Mouse (Mus musculus) intestine, postnatal 0 days (tissue): Measurements from ENCODE around the gene Fads3. TPM values are rescaled to one million over a fixed set of nuclear protein-coding genes. Genes with fewer than 3 reads are reported as not detected.

Source experiments
- ATAC-seq: fragments of 200-750 bp; cut with Nextera tagmentation; 2 replicates; pipeline ENCODE4 v1.8.0; 2017; ENCODE audit warnings: mild to moderate bottlenecking, moderate TSS enrichment, moderate library complexity
- H3K27ac ChIP-seq: fragments of 300-500 bp; sonication (generic); 2 replicates; pipeline ENCODE4 v1.5.1; 2014; ENCODE audit warnings: mild to moderate bottlenecking, low read depth, low read length, moderate library complexity
- H3K27me3 ChIP-seq: fragments of 300-500 bp; sonication (generic); replicated peaks from 2 replicates; pipeline ENCODE4 v1.6.1; 2014; ENCODE audit warnings: low read length, mixed read lengths; ENCODE audit not compliant: control insufficient read depth, insufficient read depth
- H3K36me3 ChIP-seq: fragments of 300-500 bp; sonication (generic); 2 replicates; pipeline ENCODE4 v1.6.1; 2014; ENCODE audit warnings: mild to moderate bottlenecking, moderate library complexity; ENCODE audit not compliant: control insufficient read depth, insufficient read depth
- H3K4me1 ChIP-seq: fragments of 300-500 bp; sonication (generic); replicated peaks from 2 replicates; pipeline ENCODE4 v1.6.1; 2014; ENCODE audit warnings: antibody characterized with exemption, low read length, mixed read lengths; ENCODE audit not compliant: control insufficient read depth, insufficient read depth
- H3K4me2 ChIP-seq: fragments of 300-500 bp; sonication (generic); replicated peaks from 2 replicates; pipeline ENCODE4 v1.6.1; 2014; ENCODE audit warnings: low read depth, mild to moderate bottlenecking, moderate library complexity
- H3K4me3 ChIP-seq: fragments of 300-500 bp; sonication (generic); 2 replicates; pipeline ENCODE4 v1.5.1; 2014; ENCODE audit warnings: low read depth, low read length
- H3K9ac ChIP-seq: fragments of 300-500 bp; sonication (generic); 2 replicates; pipeline ENCODE4 v1.6.1; 2014; ENCODE audit warnings: mild to moderate bottlenecking, low read depth, low read length
- H3K9me3 ChIP-seq: fragments of 300-500 bp; sonication (generic); 2 replicates; pipeline ENCODE4 v1.6.1; 2016; ENCODE audit warnings: mixed run types; ENCODE audit not compliant: control insufficient read depth
- CTCF ChIP-seq: sonication (generic); IDR thresholded peaks from 2 replicates; pipeline ENCODE4 v1.5.1; 2016; ENCODE audit warnings: low read depth, mild to moderate bottlenecking, control low read depth, antibody characterized with exemption, moderate library complexity
- WGBS: fragments of 180-500 bp; shearing (Covaris S2); extraction: QIAGEN DNeasy Blood & Tissue Kit; methylation state at CpG from one replicate; pipeline ENCODE4 v1.1.7; 2014; 5-methylcytosine and 5-hydroxymethylcytosine counted together
- polyA plus RNA-seq: library from polyadenylated mRNA; unstranded; fragments of >200 nt; fragmentation: Nextera tagmentation; extraction: Ambion mirVana; gene quantifications from 2 replicates; pipeline ENCODE4 v1.2.1, GENCODE M21; 2015

The Fads3 gene
- polyA plus RNA-seq, 1 experiment from 2014 or later: 4.7 TPM

GRCm38 (mm10) chr19:10018527-10018818 is 22.9 kb upstream of the Fads3 start:
- no peaks in the 10 kb centered on the region for H3K9me3 ChIP-seq
- no peak for TF ChIP-seq CTCF
- no peaks in the 10 kb centered on the region for H3K27me3 ChIP-seq
- peak overlapping the region; percentile 49 for H3K9ac ChIP-seq
- H3K4me2 ChIP-seq: peak overlapping the region; percentile 88
- H3K4me1 ChIP-seq: peaks cover 18% of the 10 kb centered on the region
- peak; percentile 15 for ATAC-seq
- 3% methylated on average over 3 of the region's 3 CpGs for WGBS
- no peak overlapping the region for H3K27ac ChIP-seq
- H3K4me3 ChIP-seq: peak overlapping the region; percentile 49
- H3K36me3 ChIP-seq: no peaks in the 10 kb centered on the region

- TF ChIP-seq CTCF: no peak
- H3K27ac ChIP-seq: no peak overlapping the region; the same call in 1 of the 2 replicates
- H3K36me3 ChIP-seq: no peaks in the 10 kb centered on the region
- peak overlapping the region; percentile 49; the same call in 1 of the 2 replicates for H3K4me3 ChIP-seq
- H3K4me1 ChIP-seq: peaks cover 17% of the 10 kb centered on the region
- peak overlapping the region; percentile 88 for H3K4me2 ChIP-seq
- no peak for ATAC-seq
- H3K9ac ChIP-seq: 0 out of 2 replicates have a peak overlapping the region, but pooled peaks have one; percentile 3
- no peaks in the 10 kb centered on the region for H3K9me3 ChIP-seq
- 76% methylated on average over 4 of the region's 4 CpGs for WGBS
- H3K27me3 ChIP-seq: no peaks in the 10 kb centered on the region
Observed at GRCm38 (mm10) chr19:10019214-10019760, 22.1 kb upstream of the Fads3 start.

- H3K4me2 ChIP-seq: no peak overlapping the region
- H3K9me3 ChIP-seq: no peaks in the 10 kb centered on the region
- no peak for ATAC-seq
- H3K4me3 ChIP-seq: no peak overlapping the region
- peaks cover 5% of the 10 kb centered on the region; the same call in 1 of the 2 replicates for H3K36me3 ChIP-seq
- H3K27ac ChIP-seq: no peak overlapping the region
- no peaks in the 10 kb centered on the region for H3K27me3 ChIP-seq
- H3K4me1 ChIP-seq: peaks cover 10% of the 10 kb centered on the region
- H3K9ac ChIP-seq: no peak overlapping the region
- 77% methylated on average over 2 of the region's 2 CpGs for WGBS
- TF ChIP-seq CTCF: no peak
Observed at GRCm38 (mm10) chr19:10021981-10022380, 19.4 kb upstream of the Fads3 start.

- WGBS: 74% methylated on average over 5 of the region's 5 CpGs
- no peak overlapping the region for H3K4me2 ChIP-seq
- H3K4me3 ChIP-seq: no peak overlapping the region
- H3K4me1 ChIP-seq: peaks cover 10% of the 10 kb centered on the region
- H3K27ac ChIP-seq: no peak overlapping the region
- no peak for ATAC-seq
- TF ChIP-seq CTCF: peak; percentile 79
- no peaks in the 10 kb centered on the region for H3K9me3 ChIP-seq
- peaks cover 12% of the 10 kb centered on the region; the same call in 1 of the 2 replicates for H3K36me3 ChIP-seq
- H3K27me3 ChIP-seq: no peaks in the 10 kb centered on the region
- H3K9ac ChIP-seq: no peak overlapping the region
Observed at GRCm38 (mm10) chr19:10022414-10023303, 18.7 kb upstream of the Fads3 start.

GRCm38 (mm10) chr19:10023304-10023758 is 18.0 kb upstream of the Fads3 start:
- peaks cover 9% of the 10 kb centered on the region for H3K4me1 ChIP-seq

GRCm38 (mm10) chr19:10025169-10025875 is 16.0 kb upstream of the Fads3 start:
- Histone ChIP-seq H3K9me3 (no peaks in the 10 kb centered on the region), H3K27me3 (no peaks in the 10 kb centered on the region), H3K4me2 (no peak overlapping the region), H3K27ac (no peak overlapping the region; the same call in 1 of the 2 replicates), H3K4me3 (no peak overlapping the region), H3K36me3 (peaks cover 33% of the 10 kb centered on the region; the same call in 1 of the 2 replicates), H3K9ac (no peak overlapping the region; the same call in 1 of the 2 replicates), H3K4me1 (no peaks in the 10 kb centered on the region; the same call in 1 of the 2 replicates)
- WGBS: 21% methylated on average over 8 of the region's 8 CpGs
- no peak for TF ChIP-seq CTCF
- ATAC-seq: no peak

More at GRCm38 (mm10) chr19:10023304-10023758, 18.0 kb upstream of the Fads3 start:
- no peaks in the 10 kb centered on the region for H3K27me3 ChIP-seq
- H3K9ac ChIP-seq: no peak overlapping the region
- H3K9me3 ChIP-seq: no peaks in the 10 kb centered on the region
- H3K4me2 ChIP-seq: no peak overlapping the region
- ATAC-seq: no peak
- no peak overlapping the region for H3K27ac ChIP-seq
- no peak for TF ChIP-seq CTCF
- no peak overlapping the region for H3K4me3 ChIP-seq
- 67% methylated on average over 9 of the region's 9 CpGs for WGBS
- peaks cover 18% of the 10 kb centered on the region; the same call in 1 of the 2 replicates for H3K36me3 ChIP-seq
